Mouse (Mus musculus) layer of hippocampus, adult 9-11 months (tissue): Measurements from ENCODE around the gene Brms1.

Source experiments
- DNase-seq: peaks from one replicate; pipeline ENCODE4 v3.0.0; 2022

Gene Brms1

DNA sequence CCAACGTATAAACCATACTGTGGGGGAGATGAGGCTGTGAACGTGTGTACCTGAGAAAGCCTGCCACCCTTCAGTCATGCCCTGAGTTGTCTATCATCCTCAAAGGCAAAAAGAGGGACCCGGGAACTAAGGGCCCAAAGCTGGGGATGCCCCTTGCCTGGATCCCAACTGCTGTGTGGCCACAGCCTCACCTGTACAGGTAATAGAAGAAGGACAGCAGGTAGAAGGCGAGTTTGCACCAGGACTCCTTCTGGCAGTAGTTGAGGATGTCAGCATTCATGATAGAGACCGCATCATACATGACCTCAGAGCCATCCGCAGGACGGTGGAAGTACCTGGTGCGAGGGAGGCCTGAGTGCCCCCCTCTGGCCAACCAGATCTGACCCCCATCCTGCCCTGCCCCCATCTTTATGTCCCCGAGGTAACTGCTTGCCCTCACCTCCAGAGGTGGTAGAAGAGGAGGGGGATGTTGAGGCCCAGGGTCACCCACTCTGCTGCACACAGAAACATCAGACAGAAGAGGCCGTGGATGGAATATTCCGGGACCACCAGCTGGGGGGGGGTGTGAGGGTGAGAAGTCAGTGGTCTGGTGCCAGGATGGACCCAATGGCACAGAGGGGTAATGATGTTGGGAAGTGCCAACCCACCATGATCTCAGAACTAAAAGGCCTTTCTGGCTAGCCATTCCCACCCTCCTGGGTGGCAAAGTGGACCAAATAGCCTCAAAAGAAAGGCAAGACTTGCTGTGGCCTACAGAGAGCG, 52.5 kb downstream of the Brms1 start:
- DNase-seq = peak; percentile 49

GRCm38 (mm10) chr19:5094243-5094632, 53.1 kb downstream of the Brms1 start:
- peak; percentile 97 for DNase-seq

DNA sequence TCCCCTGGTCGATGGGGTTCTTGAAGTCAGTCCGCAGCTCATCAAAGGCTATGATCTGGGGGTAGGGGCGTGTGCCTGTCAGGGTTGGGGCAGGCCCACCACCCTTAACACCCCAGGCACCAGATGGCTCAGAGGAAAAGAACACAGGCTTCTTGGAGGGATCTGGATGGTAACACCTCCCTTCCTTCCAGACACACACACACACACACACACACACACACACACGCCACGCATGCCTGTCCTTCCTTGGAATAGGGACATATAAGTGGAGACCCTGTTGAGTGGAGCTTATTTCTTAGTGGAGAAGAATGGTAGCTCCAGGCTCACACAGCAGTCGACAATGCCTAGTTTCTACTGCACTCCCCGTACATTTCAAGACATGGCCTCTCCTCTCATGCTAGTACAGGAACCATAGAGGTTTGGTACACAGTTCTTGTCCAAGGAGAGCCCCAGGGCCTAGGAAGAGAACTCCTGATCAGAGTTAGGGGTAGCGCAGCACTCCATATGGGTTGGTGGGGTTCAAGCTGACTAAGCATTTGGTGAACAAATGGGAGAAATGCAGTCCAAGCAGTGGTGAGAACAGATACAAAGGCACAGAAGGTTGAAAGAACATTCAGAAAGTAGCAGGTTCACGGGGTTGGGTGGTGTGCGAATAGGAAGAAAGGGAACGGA, 53.7 kb downstream of the Brms1 start:
- DNase-seq = peak; percentile 35

DNA sequence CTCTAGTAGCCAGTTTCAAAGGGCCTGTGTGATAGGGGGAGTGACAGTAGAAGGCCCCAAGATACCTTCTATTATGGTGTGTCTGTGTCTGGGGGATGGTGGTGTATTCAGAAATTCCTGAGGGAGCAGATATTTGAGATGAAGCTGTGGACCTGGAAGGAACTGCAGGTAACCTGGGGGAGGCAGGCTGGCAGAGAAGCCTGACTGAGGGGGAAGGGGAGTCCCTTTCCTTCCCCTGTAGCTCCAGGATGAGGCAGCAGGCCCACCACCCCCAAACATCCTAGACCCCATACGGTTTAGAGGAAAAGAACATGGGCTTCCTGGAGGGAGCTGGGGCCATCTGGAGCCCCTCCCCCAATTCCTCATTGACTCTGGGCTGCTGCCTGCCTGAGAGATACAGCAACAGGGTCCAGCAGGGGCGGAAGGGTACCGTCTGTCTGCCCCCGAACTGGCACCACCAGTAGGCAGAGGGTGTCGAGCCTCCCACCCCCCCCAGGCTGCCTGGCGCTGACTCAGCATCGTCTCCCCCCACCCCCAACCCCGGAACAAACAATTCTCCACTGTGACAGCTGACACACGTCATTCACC, 54.8 kb downstream of the Brms1 start:
- peak; percentile 82 for DNase-seq

DNA sequence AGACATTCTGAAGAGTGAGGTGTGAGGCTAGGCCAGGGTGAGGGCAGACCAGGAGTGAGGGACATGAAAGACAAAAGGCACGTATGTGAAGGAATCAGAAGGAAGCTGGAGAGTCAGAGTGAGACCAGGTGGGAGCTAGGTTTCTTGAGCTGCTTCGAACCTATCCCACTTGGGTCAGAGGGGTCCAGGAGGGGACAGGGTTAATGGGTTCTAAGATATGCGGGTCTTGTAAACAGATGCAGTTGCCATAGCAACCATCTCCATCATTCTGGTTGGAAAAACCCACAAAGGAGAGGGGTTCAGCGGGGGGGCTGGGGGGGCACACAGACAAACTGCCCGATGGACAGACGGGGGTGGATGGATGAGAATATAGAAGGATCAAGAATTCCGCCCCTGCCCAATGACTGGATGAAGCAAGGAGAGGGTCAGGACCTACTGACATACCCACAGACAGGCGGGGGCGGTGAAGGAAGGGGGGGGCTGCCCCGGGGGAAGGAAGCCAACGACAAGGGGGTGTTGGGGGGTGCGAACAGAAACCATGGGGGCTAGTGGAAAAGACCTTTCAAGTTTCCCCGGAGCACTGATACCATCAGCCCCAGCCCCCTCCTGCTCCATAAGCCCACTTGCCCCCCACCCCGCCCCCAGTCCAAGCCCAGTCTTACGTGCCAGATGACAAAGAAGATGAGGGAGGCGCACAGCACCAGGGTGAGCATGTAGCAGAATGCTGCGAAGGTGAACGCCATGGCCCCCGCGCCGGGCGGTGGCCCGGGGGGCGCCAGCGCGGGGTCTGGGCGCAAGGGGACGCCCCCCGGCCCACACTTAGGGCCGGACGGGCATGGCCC, 56.6 kb downstream of the Brms1 start:
- peak; percentile 20 for DNase-seq

DNA sequence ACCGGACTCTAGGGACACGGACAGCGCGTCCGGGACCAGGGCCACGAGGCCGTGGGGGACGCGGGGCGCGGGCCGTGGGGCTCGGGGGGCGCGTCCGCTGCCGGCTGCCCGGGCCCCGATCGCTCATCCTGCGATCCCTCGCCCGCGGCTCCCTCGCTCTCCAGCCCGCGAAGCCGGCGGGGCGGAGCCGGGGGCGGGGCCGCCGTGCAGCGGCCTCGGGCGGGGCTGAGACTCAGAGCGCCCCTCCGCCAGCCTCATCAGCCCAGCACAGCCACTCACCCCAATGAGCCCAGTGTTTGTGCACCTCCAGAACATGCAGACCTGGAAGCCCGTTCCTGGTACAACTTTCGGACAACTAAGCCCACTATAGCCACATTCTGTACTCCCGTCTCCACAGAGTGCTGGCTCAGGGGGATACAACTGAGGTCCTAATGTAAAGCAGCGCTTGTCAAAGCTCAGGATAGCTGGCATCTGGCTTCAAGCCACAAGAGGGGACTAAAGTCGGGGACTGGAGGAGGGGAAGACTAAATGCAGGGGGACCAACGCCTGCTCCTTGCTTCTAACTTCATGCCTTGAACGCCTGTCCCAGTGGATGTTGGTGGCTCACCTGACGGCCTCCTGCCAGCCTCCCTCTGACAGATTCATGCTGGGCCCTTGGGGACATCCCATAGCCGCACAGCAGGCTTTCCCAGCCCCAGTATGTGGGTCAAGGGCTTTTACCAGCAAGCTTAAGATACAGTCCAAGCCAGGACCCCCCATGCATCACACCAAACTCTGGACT, 57.4 kb downstream of the Brms1 start, which contains the start of gene Cnih2:
TSS of gene Cnih2 (minus strand) at position 159 of the 781 bp plus-strand sequence.
- DNase-seq = peak; percentile 81
